Mouse (Mus musculus): ENCODE results near the gene Krtap27-1.

Gene Krtap27-1

GRCm38 (mm10) chr16:88671571-88671970 is at the start of gene Krtap27-1:
TSS of gene Krtap27-1 (minus strand) at chr16:88671671.
- DNase-seq = no peak

GRCm38 (mm10) chr16:88720031-88720430 is 48.6 kb upstream of the Krtap27-1 start:
- no peak for DNase-seq

- DNase-seq = no peak
Observed at GRCm38 (mm10) chr16:88716549-88716948, 45.1 kb upstream of the Krtap27-1 start.

DNA sequence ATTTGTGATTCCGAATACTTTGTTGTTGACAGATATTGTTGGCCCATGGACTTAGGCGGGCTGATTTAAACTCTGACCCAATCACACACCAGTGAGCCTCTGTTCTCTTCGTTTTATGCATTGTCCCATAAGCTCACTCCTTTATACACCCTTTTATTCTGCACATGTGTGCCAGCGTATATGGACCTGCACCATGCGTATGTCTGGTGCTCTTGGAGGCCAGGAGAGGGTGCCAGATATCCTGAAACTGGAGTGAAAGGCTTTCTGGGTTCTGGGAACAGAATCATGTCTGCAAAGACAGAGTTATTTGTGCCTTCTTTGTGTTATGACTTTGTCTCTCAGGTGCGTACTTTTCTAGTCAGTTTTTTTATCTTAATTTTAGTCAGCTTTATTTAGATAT is 39.8 kb upstream of the Krtap27-1 start:
- DNase-seq = no peak

DNA sequence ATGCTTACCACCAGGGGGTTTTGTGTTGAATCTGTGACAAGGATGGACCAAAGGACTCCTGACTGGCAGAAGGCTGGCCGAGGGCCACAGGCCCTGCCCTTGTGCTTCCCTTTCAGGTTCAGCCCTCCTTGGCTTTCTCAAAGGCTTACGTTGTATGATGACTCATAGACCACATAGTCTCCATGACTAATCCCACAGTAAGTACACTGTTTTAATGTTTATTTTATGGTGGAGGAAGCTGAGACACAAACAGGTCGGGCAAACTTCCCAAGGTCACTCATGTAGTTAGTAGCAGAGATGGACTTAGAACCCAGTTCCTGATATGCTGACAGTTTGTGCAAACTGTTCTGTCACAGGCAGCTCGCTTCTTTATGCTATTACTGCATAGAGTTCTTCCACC is 39.3 kb upstream of the Krtap27-1 start:
- DNase-seq = no peak

DNA sequence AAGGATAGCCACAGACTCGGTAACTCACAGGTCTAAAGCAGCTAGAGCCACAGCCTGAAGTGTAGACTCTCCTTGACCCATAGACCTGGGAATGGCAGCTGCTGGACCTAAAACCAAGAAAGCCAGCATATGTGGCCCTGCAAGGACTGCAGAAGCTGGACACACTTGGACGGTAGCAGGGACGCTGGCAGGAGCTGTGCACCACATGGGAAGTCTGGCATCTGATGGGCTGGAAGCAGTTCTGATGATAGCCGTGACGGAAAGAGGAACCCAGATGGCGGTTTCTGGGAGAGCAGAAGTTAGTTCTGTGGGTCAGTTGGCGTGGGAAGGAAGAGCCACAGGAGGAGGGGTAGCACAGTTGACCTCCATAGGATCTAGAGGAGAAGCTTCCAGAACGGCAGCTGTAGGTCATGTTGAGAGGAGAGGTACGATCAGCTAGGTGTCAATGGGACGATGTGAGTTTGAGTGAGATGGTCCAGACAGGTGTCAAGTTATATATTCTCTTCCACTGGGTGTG is 36.1 kb upstream of the Krtap27-1 start, which contains the start of gene 2310061N02Rik:
Gene 2310061N02Rik (minus strand): TSS at position 467 of the 517 bp plus-strand sequence.
- DNase-seq = no peak

- DNase-seq = no peak
Observed at GRCm38 (mm10) chr16:88701072-88701864, 29.8 kb upstream of the Krtap27-1 start.

DNA sequence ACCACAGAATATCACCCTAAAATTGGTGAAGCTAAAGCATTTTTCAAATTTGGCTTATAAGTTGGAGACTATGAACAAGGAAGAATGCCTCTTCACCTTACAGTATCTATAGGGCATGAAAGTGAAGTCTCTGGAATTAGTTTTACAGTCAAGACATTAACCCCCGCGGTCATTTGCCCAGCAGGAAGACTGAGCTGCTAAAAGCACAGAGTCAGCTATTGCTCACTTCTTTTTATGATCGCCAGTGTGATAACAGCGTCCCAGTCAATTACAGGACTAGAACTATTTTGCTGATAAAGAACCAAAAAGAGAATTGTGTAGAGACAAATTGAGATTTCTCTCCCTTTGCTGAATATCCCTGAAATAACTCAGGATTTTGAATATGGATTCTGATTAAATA is 24.8 kb upstream of the Krtap27-1 start:
- DNase-seq = no peak

DNA sequence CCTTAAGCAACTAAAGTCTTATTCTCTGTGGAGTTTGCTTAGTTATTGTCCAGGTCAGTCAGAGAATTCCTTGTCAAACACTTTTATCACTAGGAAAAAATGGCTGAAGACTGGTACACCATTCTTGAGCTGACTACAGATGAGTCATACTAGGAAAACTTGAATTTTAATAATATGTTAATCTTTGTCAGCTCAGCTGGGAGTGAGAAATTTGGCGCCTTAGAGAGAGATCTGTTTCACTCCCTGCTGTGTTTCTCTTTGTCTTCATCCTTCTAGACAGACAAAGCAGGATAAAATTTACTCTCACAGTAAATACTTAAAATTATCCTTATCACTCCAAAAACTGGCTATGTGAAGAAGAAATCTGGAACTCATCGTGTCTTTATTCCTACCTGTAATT is 9.8 kb upstream of the Krtap27-1 start:
- DNase-seq = no peak

DNA sequence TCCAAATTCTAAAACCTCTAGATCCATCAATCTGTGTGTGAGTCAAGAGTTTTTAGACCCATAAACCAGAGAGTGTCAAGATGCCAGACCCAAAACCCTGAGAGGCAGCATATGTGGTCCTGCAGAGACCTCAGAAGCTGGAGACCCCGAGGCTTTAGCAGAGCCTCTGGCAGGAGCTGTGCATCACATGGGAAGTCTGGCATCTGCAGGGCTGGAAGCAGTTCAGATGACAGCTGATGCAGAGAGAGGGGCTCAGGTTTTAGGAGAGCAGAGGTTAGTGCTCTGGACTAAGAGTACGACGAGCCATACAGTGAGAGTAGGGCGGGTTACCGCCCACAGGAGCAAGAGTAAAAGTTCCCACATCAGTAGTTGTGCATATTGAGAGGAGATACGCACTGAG is 7.6 kb upstream of the Krtap27-1 start:
- no peak for DNase-seq

- no peak for DNase-seq
Observed at GRCm38 (mm10) chr16:88657426-88657825, 14.0 kb downstream of the Krtap27-1 start.

DNA sequence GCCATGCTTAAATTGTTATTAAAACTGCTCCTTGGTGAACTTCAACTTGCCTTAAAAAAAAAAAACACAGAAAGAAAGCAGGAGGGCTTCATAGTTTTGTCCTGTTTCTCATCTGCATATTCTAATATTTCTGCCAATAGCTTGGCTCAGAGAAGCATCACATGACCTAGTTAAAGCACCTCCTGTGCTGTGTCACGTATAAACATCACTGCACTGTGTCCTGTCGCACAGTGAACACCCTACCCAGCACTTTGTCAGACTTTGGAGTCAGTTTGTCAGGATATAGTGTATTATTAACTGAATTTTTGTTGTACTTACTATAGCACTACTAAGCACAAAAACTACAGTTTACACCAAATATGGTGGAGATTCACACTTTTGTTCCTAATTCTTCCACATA is 19.5 kb downstream of the Krtap27-1 start:
- no peak for DNase-seq

GRCm38 (mm10) chr16:88651082-88651481 is 20.4 kb downstream of the Krtap27-1 start:
- no peak for DNase-seq

- no peak for DNase-seq
Observed at GRCm38 (mm10) chr16:88647358-88647846, 24.1 kb downstream of the Krtap27-1 start, which contains the start of gene Krtap26-1. TSS of gene Krtap26-1 (minus strand) at chr16:88647796.

- DNase-seq = no peak
Observed at GRCm38 (mm10) chr16:88646366-88647111, 24.9 kb downstream of the Krtap27-1 start.

DNA sequence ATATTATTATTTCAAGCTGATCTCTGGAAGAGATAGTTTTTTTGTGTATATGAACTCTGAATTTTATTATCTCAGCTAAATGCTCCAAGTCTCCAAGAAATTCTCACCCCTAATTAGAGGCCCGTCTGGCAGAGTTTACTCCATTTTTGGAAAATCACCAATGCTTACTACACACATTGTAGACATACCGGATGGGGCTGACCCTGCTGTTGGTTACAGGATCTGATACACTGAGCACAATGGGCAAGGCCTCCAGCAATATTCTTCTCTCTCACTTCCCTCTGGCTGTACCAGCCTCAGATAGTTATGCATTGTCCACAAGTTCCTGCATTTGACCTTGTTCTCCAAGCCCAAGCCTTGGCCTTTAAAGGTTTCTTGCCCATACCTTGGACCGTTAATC is 31.4 kb downstream of the Krtap27-1 start:
- DNase-seq = no peak

- peak; percentile 62 for DNase-seq
Observed at GRCm38 (mm10) chr16:88635142-88635541, 36.3 kb downstream of the Krtap27-1 start.

- no peak for DNase-seq
Observed at GRCm38 (mm10) chr16:88631474-88631873, 40.0 kb downstream of the Krtap27-1 start.

DNA sequence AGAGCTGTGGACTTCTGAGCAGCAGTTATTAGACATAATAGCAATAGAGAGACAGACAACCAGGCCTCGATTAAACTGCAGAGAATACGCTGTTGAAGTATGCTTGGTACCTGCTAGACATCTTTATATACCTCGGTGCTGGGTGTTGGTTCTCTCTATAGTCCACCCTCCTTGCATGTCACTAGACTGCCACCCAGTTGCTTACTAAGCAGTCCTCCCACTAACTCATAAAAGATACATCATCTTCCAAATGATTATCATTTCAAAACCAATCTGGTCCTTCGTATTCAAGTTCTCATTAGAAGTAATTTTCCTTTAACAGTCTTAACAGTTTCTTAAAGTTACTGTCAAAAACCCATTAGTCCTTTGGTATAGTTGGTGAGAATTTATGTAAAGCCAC is 43.9 kb downstream of the Krtap27-1 start, which contains the start of gene 2310079G19Rik:
Gene 2310079G19Rik (minus strand): TSS at position 101 of the 400 bp plus-strand sequence.
- no peak for DNase-seq

Measured in retina, postnatal 1 day (tissue).